Mouse (Mus musculus) hindbrain, embryonic 16.5 days (tissue): ENCODE results near the gene Irf7. TPM values are rescaled to one million over a fixed set of nuclear protein-coding genes. Genes with fewer than 3 reads are reported as not detected.
A peak's percentile ranks its signal among the peaks of the same experiment; 100 is the strongest.

Experiments used
- ATAC-seq: fragments of 200-750 bp; cut with Nextera tagmentation; 2 replicates; pipeline ENCODE4 v1.8.0; 2017; ENCODE audit warnings: moderate TSS enrichment, moderate library complexity
- H3K27ac ChIP-seq: fragments of 300-500 bp; sonication (generic); 2 replicates; pipeline ENCODE4 v1.5.1; 2014; ENCODE audit warnings: low read depth, mild to moderate bottlenecking, control low read depth, low read length, moderate library complexity
- H3K27me3 ChIP-seq: fragments of 300-500 bp; sonication (generic); replicated peaks from 2 replicates; pipeline ENCODE4 v1.6.1; 2014; ENCODE audit warnings: low read length; ENCODE audit not compliant: control insufficient read depth, insufficient read depth
- H3K36me3 ChIP-seq: fragments of 300-500 bp; sonication (generic); 2 replicates; pipeline ENCODE4 v1.6.1; 2014; ENCODE audit warnings: mild to moderate bottlenecking, low read length, moderate library complexity, mixed read lengths; ENCODE audit not compliant: control insufficient read depth, insufficient read depth
- H3K4me1 ChIP-seq: fragments of 300-500 bp; sonication (generic); 2 replicates; pipeline ENCODE4 v1.6.1; 2014; ENCODE audit warnings: low read depth, low read length; ENCODE audit not compliant: control insufficient read depth, insufficient read depth
- H3K4me2 ChIP-seq: fragments of 300-500 bp; sonication (generic); 2 replicates; pipeline ENCODE4 v1.6.1; 2014; ENCODE audit warnings: mild to moderate bottlenecking, low read length, control low read depth, moderate library complexity
- H3K4me3 ChIP-seq: fragments of 300-500 bp; sonication (generic); 2 replicates; pipeline ENCODE4 v1.5.1; 2014; ENCODE audit warnings: mild to moderate bottlenecking, low read length, control low read depth, moderate library complexity
- H3K9ac ChIP-seq: fragments of 300-500 bp; sonication (generic); 2 replicates; pipeline ENCODE4 v1.6.1; 2014; ENCODE audit warnings: low read depth, mild to moderate bottlenecking, control low read depth, low read length, moderate library complexity
- H3K9me3 ChIP-seq: fragments of 300-500 bp; sonication (generic); 2 replicates; pipeline ENCODE4 v1.6.1; 2014; ENCODE audit warnings: mild to moderate bottlenecking, low read length, moderate library complexity; ENCODE audit not compliant: control insufficient read depth
- WGBS: fragments of 180-500 bp; shearing (Covaris S2); extraction: QIAGEN DNeasy Blood & Tissue Kit; methylation state at CpG from one replicate; pipeline ENCODE4 v1.1.7; 2014; 5-methylcytosine and 5-hydroxymethylcytosine counted together
- polyA plus RNA-seq: library from polyadenylated mRNA; unstranded; fragments of >200 nt; fragmentation: Nextera tagmentation; extraction: Ambion mirVana; gene quantifications from 2 replicates; pipeline ENCODE4 v1.2.1, GENCODE M21; 2015

Irf7 gene
- 1.8 and 2.0 TPM in 2 replicates for polyA plus RNA-seq

DNA sequence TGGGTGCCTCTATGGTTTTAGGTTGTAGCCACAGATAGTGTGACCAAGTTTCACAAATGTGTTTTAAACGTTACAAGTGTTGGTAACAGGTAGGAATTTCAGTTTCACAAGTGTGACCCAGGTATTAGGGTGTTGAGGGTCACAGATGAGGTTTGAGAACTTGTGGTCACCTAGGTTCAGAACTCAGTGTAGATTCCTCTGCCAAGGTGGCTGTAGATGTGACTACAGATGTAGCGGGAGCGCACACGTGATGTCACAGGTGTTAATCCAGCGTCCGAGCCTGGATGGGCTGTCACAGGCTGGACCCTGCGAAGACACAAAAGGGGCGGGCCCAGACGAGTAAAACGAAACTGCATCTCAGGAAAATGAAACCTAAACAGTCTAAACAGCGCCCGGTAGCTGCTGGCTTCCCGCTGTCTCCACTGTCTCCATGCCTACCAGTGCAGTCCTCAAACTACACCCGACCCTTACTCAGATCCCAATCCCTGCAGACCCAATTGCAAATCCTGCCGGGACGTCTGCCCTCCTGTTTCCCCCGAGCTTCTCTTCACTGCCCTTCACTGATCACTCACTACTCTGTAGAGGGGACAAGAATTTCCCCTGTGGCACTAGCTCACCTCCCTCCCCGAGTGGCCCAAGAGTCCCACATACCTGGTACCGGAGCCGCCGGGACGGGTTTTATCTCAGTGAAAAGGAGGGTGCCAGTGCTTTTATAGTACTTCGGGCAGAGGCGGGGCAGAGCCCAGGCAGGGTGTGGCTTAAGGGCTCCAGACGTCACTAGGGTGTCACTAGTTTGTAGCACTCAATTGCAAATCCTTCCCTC, at the start of gene Irf7:
TSS of gene Irf7 (minus strand) at position 743 of the 823 bp plus-strand sequence.
- WGBS = 14% methylated on average over 25 of the region's 25 CpGs
- H3K27me3 ChIP-seq = no peaks in the 10 kb centered on the region; the same call in 1 of the 2 replicates
- H3K9me3 ChIP-seq = no peaks in the 10 kb centered on the region
- H3K4me1 ChIP-seq = peaks cover 3% of the 10 kb centered on the region; the same call in 1 of the 2 replicates
- ATAC-seq = peak; percentile 57
- H3K36me3 ChIP-seq = peaks cover 30% of the 10 kb centered on the region
- peak within 1 kb of the TSS; percentile 24 for H3K9ac ChIP-seq
- H3K4me3 ChIP-seq = peak within 1 kb of the TSS; percentile 32
- no peak within 1 kb of the TSS for H3K27ac ChIP-seq
- H3K4me2 ChIP-seq = peak within 1 kb of the TSS; percentile 52

DNA sequence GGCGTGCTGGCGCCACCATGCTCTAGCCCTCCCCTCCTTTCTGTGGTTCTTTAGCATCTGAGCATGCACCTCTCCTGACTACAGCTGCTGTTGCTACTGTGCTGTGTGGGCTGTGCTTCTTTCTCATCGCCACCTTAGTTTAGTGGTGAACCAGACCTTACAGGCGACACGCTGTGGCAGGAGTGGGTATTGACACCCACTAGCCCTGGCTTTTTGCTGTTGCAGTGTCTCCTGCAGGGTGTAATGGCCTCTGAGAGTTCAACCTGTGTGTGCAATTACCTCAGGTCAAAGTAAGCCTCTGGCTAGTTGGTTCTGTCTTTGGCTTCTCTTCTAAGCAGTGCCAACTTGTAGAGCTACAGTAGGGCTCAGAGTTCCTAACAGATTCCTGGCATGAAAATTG, 49.7 kb upstream of the Irf7 start:
- Histone ChIP-seq H3K9me3 (no peaks in the 10 kb centered on the region), H3K4me2 (no peak overlapping the region), H3K9ac (no peak overlapping the region), H3K36me3 (peaks cover 58% of the 10 kb centered on the region), H3K4me1 (no peaks in the 10 kb centered on the region), H3K27ac (no peak overlapping the region), H3K27me3 (no peaks in the 10 kb centered on the region), H3K4me3 (no peak overlapping the region)
- WGBS = 80% methylated on average over 5 of the region's 5 CpGs
- ATAC-seq = no peak

DNA sequence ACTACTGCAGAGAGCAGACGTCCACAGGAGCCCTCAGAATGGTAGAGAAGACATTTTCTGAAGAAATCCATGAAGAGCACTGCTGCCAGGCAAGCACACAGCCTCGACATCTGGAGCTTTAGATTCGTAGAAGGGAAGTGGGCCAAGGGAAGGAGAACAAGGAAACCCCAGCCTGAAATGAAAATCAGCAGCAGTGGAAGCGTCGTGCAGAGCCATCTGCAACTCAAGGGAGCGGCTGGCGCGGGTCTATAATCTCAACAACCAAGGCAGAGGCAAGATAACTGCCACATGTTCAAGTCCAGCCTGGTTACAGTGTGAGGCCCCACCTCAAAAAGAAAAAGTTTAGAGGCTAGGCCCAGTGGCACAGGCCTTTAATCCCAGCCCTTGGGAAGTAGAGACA, 48.8 kb upstream of the Irf7 start:
- no peak overlapping the region for H3K9ac ChIP-seq
- H3K4me3 ChIP-seq = no peak overlapping the region
- no peaks in the 10 kb centered on the region for H3K4me1 ChIP-seq
- peaks cover 60% of the 10 kb centered on the region for H3K36me3 ChIP-seq
- WGBS = 89% methylated on average over 8 of the region's 8 CpGs
- H3K4me2 ChIP-seq = no peak overlapping the region
- H3K9me3 ChIP-seq = no peaks in the 10 kb centered on the region
- H3K27ac ChIP-seq = no peak overlapping the region
- H3K27me3 ChIP-seq = no peaks in the 10 kb centered on the region
- ATAC-seq = no peak

DNA sequence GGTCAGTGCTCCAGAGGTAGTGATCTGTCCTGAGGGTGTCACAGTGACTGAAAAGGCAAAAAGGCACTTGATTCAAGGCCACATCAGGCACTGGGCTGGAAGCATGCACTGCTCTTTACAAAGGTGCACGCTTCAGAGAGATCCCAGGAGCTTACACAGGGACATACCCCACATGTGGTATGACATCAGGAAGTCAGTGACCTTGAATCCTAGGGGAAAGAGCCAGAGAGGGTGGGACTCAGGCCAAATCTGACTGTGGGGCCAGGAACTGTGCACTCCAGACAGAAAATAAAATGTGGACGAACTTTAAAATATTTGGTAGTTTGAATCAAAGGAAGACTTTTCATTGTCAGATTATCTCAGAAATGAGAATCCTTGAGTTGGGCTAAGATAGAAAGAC, 48.1 kb upstream of the Irf7 start:
- H3K27ac ChIP-seq = no peak overlapping the region
- 90% methylated on average over 2 of the region's 2 CpGs for whole genome bisulfite sequencing
- H3K9ac ChIP-seq = no peak overlapping the region
- ATAC-seq = no peak
- H3K9me3 ChIP-seq = no peaks in the 10 kb centered on the region
- no peaks in the 10 kb centered on the region for H3K27me3 ChIP-seq
- no peak overlapping the region for H3K4me2 ChIP-seq
- H3K4me1 ChIP-seq = no peaks in the 10 kb centered on the region
- H3K36me3 ChIP-seq = peaks cover 63% of the 10 kb centered on the region
- H3K4me3 ChIP-seq = no peak overlapping the region

DNA sequence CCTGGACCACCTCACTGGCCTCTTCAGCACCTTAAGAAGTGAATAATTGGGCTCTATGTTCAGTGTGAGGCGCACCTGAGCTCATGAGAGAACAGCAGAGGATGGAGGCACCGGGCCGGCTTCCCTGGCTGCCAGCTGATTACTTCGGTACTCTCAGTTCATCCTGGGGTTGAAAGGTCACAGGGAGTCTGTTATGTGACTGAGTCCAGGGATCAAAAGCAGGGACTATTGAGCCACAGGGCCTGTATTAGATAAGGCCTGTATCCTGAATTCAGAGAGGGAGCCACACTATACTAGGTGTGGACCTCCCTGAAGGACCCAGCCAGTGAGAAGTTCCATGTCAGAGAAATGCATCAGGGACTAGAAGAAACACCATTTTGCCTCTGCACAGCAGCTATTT, 38.3 kb upstream of the Irf7 start:
- no peaks in the 10 kb centered on the region for H3K4me1 ChIP-seq
- no peak overlapping the region for H3K4me3 ChIP-seq
- H3K9me3 ChIP-seq = no peaks in the 10 kb centered on the region
- H3K27ac ChIP-seq = no peak overlapping the region
- 92% methylated on average over 4 of the region's 4 CpGs for WGBS
- no peak for ATAC-seq
- no peak overlapping the region for H3K9ac ChIP-seq
- H3K27me3 ChIP-seq = no peaks in the 10 kb centered on the region
- H3K36me3 ChIP-seq = peaks cover 53% of the 10 kb centered on the region
- H3K4me2 ChIP-seq = no peak overlapping the region

DNA sequence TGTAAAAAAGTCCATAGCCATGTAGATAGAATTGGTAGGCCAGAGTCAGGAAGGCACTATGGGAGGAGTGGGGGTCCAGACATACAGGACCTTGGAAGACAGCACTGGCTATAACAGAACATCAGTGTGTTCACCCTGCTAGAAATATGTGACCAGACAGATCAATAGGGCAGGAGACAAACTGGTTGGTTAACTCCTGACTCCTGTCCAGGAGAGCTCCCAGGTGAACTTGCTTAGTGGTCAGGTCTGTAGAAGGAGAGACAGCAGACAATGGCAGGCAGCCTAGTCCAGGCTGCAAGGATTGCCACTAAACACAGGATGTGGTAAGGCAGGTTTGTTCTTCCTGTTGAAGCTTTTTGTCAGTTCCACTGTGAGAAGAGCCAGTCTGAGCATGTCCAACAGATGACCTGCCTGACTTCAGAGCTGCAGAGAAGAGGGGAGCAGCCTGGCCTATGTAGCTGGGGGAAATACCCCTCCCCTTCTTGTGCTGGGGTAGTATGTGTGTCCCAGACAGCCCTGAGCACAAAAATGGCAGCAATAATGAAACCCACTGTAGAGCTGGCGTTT, 36.5 kb upstream of the Irf7 start:
- Histone ChIP-seq H3K4me3 (no peak overlapping the region), H3K9me3 (no peaks in the 10 kb centered on the region), H3K27me3 (no peaks in the 10 kb centered on the region), H3K9ac (no peak overlapping the region), H3K4me1 (no peaks in the 10 kb centered on the region), H3K4me2 (no peak overlapping the region), H3K36me3 (peaks cover 51% of the 10 kb centered on the region), H3K27ac (no peak overlapping the region)
- 88% methylated on average over 1 of the region's 1 CpGs for WGBS
- ATAC-seq = no peak

DNA sequence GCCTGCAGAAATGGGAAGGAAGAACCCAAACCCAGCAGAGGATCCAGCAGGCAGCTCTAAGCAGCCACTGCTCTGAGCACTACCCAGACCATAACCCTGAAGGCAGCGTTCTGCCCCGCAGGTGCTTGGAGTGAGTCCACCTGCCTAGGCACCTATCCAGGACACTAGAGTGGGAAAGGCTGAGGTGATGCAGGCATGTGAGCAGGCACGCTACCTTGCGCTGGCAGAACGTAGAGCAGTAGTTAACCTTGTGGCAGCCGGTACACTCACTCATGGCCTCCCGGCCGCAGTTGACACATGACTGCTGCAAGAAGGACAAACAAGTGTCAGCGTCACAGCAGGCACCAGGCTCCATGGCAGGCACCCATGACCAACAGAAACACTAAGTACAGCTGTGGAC, 35.1 kb upstream of the Irf7 start:
- Histone ChIP-seq H3K4me3 (no peak overlapping the region), H3K36me3 (peaks cover 45% of the 10 kb centered on the region), H3K9me3 (no peaks in the 10 kb centered on the region), H3K4me2 (no peak overlapping the region), H3K9ac (no peak overlapping the region), H3K27ac (no peak overlapping the region), H3K4me1 (no peaks in the 10 kb centered on the region), H3K27me3 (no peaks in the 10 kb centered on the region)
- 96% methylated on average over 9 of the region's 9 CpGs for WGBS
- no peak for ATAC-seq

DNA sequence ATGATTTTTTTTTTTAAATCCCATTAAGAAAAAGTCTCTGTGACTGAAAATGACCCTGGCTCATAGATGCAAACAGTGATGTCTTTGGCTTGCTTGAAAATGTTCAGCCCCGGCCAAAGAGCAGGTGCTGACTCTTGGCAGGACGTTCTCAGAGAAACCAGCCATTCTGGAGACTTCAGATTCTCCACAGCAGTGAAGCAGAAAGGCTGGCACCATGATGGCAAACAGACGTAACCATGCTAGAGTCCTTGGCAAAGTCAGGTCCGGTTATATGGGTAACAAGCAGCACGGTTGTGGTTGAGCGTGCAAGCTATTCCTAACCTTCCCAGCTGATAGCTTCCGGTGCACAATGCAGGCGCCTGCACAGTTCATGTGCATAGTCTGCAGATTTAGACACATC, 32.9 kb upstream of the Irf7 start:
- Histone ChIP-seq H3K4me3 (no peak overlapping the region), H3K27ac (no peak overlapping the region), H3K4me2 (no peak overlapping the region), H3K9me3 (no peaks in the 10 kb centered on the region), H3K27me3 (peaks cover 14% of the 10 kb centered on the region), H3K36me3 (peaks cover 36% of the 10 kb centered on the region), H3K9ac (no peak overlapping the region), H3K4me1 (peaks cover 5% of the 10 kb centered on the region)
- WGBS = 95% methylated on average over 8 of the region's 8 CpGs
- ATAC-seq = no peak

DNA sequence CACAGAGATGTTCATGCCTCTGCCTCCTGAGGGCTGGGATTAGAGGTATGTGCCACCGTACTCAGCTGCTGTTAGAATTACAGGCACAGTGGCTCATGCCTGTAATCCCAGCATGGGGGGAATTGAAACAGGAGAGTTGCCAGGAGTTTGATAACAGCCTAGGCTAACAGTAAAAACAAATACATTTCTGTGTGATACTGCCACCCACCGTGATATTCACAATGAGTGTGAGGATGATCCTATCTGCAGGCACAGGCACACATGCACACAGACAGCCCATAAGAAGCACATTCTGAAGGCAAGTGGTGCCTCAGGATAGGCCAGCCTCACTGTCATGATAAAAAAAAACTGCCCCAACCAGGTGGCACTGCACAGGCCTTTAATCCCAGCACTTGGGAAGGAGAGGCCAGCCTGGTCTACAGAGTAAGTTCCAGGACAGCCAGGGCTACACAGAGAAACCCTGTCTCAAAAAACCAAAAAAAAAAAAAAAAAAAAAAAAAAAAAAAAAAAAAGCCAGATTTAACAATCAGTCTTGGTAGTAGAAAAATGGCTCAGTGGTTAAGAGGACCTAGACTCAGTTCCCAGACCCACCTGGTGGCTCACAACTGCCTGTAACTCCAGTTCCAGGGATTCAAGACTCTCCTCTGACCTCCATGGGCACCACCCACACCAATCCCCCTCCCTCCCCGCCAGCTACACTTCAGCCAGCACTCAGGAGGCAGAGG, 31.8 kb upstream of the Irf7 start:
- 84% methylated on average over 3 of the region's 3 CpGs for WGBS
- H3K36me3 ChIP-seq = peaks cover 29% of the 10 kb centered on the region
- H3K4me2 ChIP-seq = no peak overlapping the region

More for the DNA sequence above, 31.8 kb upstream of the Irf7 start:
- Histone ChIP-seq H3K27ac (no peak overlapping the region), H3K4me3 (no peak overlapping the region), H3K9me3 (no peaks in the 10 kb centered on the region), H3K4me1 (peaks cover 13% of the 10 kb centered on the region), H3K9ac (no peak overlapping the region), H3K27me3 (peaks cover 19% of the 10 kb centered on the region)
- no peak for ATAC-seq
